Mouse (Mus musculus) midbrain, embryonic 11.5 days (tissue): ENCODE measurements around the gene Wls. TPM values are rescaled to one million over a fixed set of nuclear protein-coding genes. Genes with fewer than 3 reads are reported as not detected.

Experiments
- ATAC-seq: fragments of 200-750 bp; cut with Nextera tagmentation; 2 replicates; pipeline ENCODE4 v1.8.0; 2017; ENCODE audit warnings: moderate TSS enrichment, moderate library complexity; ENCODE audit not compliant: low FRiP score
- DNase-seq: peaks from one replicate; pipeline ENCODE4 v3.0.0; 2015; ENCODE audit warnings: low spot score; ENCODE audit errors: missing footprints
- H3K27ac ChIP-seq: fragments of 300-500 bp; sonication (generic); 2 replicates; pipeline ENCODE4 v1.5.1; 2014; ENCODE audit warnings: low read depth, low read length
- H3K27me3 ChIP-seq: fragments of 300-500 bp; sonication (generic); 2 replicates; pipeline ENCODE4 v1.6.1; 2014; ENCODE audit warnings: mild to moderate bottlenecking, low read length, moderate library complexity, mixed read lengths; ENCODE audit not compliant: control insufficient read depth, insufficient read depth
- H3K36me3 ChIP-seq: fragments of 300-500 bp; sonication (generic); 2 replicates; pipeline ENCODE4 v1.6.1; 2014; ENCODE audit warnings: mild to moderate bottlenecking, low read length, moderate library complexity, mixed read lengths; ENCODE audit not compliant: control insufficient read depth, insufficient read depth
- H3K4me1 ChIP-seq: fragments of 300-500 bp; sonication (generic); 2 replicates; pipeline ENCODE4 v1.6.1; 2014; ENCODE audit warnings: low read length; ENCODE audit not compliant: control insufficient read depth, insufficient read depth
- H3K4me2 ChIP-seq: fragments of 300-500 bp; sonication (generic); 2 replicates; pipeline ENCODE4 v1.6.1; 2014; ENCODE audit warnings: mild to moderate bottlenecking, moderate library complexity
- H3K4me3 ChIP-seq: fragments of 300-500 bp; sonication (generic); 2 replicates; pipeline ENCODE4 v1.5.1; 2014; ENCODE audit warnings: low read depth, low read length
- H3K9ac ChIP-seq: fragments of 300-500 bp; sonication (generic); 2 replicates; pipeline ENCODE4 v1.6.1; 2014; ENCODE audit warnings: low read length
- H3K9me3 ChIP-seq: fragments of 300-500 bp; sonication (generic); 2 replicates; pipeline ENCODE4 v1.6.1; 2016; ENCODE audit warnings: low read length; ENCODE audit not compliant: control insufficient read depth
- WGBS: fragments of 180-500 bp; shearing (Covaris S2); extraction: QIAGEN DNeasy Blood & Tissue Kit; methylation state at CpG from one replicate; pipeline ENCODE4 v1.1.7; 2014; 5-methylcytosine and 5-hydroxymethylcytosine counted together
- polyA plus RNA-seq: library from polyadenylated mRNA; unstranded; fragments of >200 nt; fragmentation: Nextera tagmentation; extraction: Ambion mirVana; gene quantifications from 2 replicates; pipeline ENCODE4 v1.2.1, GENCODE M21; 2014

Gene Wls
- polyA plus RNA-seq, result 212 and 215 TPM in 2 replicates

DNA sequence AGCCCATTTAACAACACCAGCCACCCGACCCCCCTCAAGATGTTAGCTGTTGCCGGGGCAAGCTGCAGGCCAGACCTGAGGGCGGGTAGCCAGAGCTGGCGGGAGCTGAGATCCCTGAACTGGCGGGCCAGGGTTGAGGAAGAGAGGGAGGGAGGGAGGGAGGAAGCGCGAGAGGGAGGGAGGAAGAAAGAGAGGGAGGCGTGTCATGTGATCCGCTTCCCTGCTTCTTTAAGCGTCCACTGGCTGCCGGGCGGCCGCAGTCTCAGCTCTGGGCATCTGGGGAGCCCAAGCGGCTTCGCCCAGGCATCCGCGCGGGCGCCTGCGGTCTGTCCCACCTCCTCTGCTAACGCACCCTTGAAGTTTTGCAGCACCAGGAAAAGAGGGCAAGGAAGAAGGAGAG is at the start of gene Wls:
TSS of gene Wls (plus strand) at position 192 of the 400 bp plus-strand sequence.
- peak within 1 kb of the TSS; percentile 71 for H3K4me2 ChIP-seq

DNA sequence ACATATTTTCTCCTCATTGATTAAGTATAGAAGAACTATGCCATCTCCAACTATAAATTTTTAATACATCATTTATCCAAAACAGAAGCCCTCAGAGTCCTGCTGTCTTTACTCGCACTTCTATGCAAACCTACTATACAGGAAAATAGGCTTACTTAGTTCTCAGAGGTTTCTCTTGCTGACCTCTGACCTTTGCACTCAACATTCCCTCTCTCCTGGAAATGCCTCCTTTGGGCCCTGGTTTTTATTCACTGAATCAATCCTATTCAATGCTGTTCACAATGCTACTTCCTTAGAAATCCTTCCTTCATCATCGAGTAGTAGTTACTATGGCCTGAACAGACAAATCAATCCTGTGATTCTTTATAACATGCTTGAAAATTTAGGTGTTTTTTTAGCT is 49.7 kb upstream of the Wls start:
- no peaks in the 10 kb centered on the region for H3K36me3 ChIP-seq
- ATAC-seq, result 0 out of 2 replicates have a peak, but pooled peaks have one; percentile 39
- H3K4me1 ChIP-seq, result no peaks in the 10 kb centered on the region; the same call in 1 of the 2 replicates
- H3K27me3 ChIP-seq, result no peaks in the 10 kb centered on the region
- no peak for DNase-seq
- 16% methylated on average over 2 of the region's 2 CpGs for WGBS
- no peak overlapping the region for H3K4me2 ChIP-seq
- no peak overlapping the region for H3K9ac ChIP-seq
- H3K4me3 ChIP-seq, result no peak overlapping the region
- no peak overlapping the region for H3K27ac ChIP-seq
- no peaks in the 10 kb centered on the region for H3K9me3 ChIP-seq

More for the DNA sequence above, at the start of gene Wls:
- no peaks in the 10 kb centered on the region for H3K27me3 ChIP-seq
- DNase-seq, result no peak
- ATAC-seq, result peak; percentile 94
- WGBS, result 0% methylated on average over 21 of the region's 21 CpGs
- H3K27ac ChIP-seq, result peak within 1 kb of the TSS; percentile 68
- H3K9ac ChIP-seq, result peak within 1 kb of the TSS; percentile 83
- H3K4me1 ChIP-seq, result peaks cover 6% of the 10 kb centered on the region
- H3K4me3 ChIP-seq, result peak within 1 kb of the TSS; percentile 68
- no peaks in the 10 kb centered on the region for H3K36me3 ChIP-seq
- no peaks in the 10 kb centered on the region for H3K9me3 ChIP-seq

DNA sequence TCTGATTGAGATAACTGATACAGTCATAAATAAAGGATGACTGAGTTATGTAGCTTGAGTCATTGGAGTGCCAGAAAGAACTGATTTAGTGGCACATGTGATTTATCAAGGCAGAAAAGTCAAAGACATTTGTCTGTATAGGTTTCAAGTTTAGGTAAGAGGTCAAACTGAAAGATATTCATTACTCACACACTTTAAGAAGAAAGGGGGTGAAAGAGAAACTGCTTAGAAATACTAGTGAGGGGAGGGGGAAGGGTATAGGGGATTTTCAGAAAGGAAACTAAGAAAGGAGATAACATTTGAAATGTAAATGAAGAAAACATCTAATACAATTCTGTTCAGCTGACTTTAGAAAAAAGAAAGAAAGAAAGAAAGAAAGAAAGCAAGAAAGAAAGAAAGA is 7.9 kb upstream of the Wls start:
- ATAC-seq, result no peak
- Histone ChIP-seq H3K4me3 (no peak overlapping the region), H3K27me3 (no peaks in the 10 kb centered on the region), H3K4me2 (no peak overlapping the region), H3K27ac (no peak overlapping the region), H3K9ac (no peak overlapping the region), H3K9me3 (no peaks in the 10 kb centered on the region), H3K36me3 (no peaks in the 10 kb centered on the region), H3K4me1 (no peaks in the 10 kb centered on the region)
- no peak for DNase-seq

DNA sequence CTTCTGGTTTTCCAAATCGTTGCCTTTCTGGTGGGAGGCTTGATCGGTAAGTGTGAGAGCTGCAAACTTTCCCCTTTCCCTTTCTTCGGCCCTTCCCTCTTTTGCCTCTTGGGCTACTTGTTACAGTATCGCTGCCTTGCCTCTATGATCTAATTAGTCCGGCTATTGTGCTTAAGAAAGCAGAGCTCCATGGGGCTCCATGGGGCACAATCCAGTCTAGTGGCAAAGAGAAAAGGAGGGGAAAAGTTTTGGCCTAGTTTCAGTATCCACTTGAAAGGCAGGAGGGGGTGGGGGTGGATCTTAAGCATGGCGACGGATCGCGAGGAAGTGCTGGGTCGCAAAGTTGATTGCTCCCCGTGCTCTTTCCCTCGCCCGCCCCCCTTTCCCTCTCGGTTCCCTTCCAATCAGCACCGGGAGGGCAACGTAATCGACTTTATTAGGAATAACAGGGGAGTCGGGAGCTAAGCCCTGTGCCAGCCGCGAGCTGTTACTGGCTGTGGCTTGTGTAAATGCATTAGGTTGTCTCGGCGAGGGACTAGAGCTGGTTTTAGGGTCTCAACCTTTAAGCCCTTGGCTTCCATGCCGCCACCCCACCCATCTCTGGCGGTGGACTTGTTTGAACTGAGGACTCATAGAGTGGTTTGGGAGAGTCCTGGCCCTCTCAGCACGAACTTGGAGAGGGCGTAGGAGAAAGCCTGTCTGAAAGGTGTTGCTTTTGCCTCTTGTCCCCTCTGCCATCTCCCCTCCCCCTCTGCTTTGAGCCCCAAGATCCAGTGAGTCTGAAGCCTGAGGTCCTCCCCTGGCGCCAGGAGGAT is 737 bp downstream of the Wls start:
- H3K27ac ChIP-seq, result peak overlapping the region; percentile 68
- H3K9me3 ChIP-seq, result no peaks in the 10 kb centered on the region
- peak overlapping the region; percentile 71 for H3K4me2 ChIP-seq
- peak overlapping the region; percentile 83 for H3K9ac ChIP-seq
- H3K27me3 ChIP-seq, result no peaks in the 10 kb centered on the region
- H3K4me1 ChIP-seq, result peaks cover 6% of the 10 kb centered on the region
- H3K4me3 ChIP-seq, result peak overlapping the region; percentile 68
- WGBS, result under 1% methylated on average over 27 of the region's 27 CpGs
- H3K36me3 ChIP-seq, result no peaks in the 10 kb centered on the region
- ATAC-seq (peak; percentile 68), DNase-seq (peak; percentile 96)

DNA sequence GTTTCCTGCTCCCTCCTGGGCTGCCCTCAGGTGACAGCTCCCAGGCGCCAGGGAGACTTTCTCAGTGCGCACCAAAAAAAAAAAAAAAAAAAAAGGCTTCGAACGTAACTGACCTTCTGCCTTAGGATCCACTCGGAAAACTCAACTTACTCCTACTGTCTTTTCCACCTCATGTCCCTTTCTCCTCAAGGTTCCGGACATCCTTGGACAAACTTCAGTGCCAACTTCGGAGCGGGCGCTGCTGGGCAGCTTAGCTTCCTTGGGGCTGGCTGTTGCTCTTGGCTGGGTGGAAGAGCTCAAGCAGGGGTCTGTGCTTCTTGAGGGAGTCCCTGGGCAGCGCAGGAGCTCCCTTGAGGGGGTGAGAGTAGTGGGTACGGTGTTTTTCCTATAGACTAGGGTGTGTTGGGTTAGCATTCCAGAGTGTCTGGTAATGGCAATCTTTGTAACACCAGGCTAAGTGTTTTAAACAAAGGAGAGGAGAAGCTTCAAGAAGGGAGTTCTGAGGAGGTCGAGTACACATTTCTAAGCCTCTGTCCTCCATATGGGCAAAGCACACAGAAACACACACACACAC is 1.4 kb downstream of the Wls start:
- no peaks in the 10 kb centered on the region for H3K27me3 ChIP-seq
- H3K27ac ChIP-seq, result peak overlapping the region; percentile 68; the same call in 1 of the 2 replicates
- peaks cover 6% of the 10 kb centered on the region for H3K4me1 ChIP-seq
- no peaks in the 10 kb centered on the region for H3K9me3 ChIP-seq
- H3K4me2 ChIP-seq, result peak overlapping the region; percentile 71
- peak; percentile 19; the same call in 1 of the 2 replicates for ATAC-seq
- no peaks in the 10 kb centered on the region for H3K36me3 ChIP-seq
- DNase-seq, result peak; percentile 96
- peak overlapping the region; percentile 83 for H3K9ac ChIP-seq
- peak overlapping the region; percentile 68 for H3K4me3 ChIP-seq
- WGBS, result under 1% methylated on average over 12 of the region's 12 CpGs

DNA sequence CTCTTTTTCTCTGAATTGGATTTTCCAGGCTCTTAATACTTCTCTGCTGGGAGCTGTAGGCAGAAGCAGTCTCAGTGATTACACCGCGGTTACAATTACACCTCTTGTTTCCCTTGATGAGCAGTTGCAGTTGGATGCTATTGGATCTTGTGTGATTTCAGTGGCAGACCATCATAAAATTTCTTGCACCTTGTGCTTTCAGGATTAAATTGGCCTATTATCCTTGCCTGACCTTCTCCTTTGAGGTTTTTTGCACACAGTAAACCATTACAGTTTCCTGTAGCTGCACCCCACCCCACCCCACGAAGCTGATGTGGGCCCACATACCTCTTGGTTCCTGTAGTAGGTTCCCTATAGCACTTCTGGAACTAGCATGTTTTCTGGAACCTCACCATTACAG is 2.0 kb downstream of the Wls start:
- H3K9ac ChIP-seq, result peak overlapping the region; percentile 83
- ATAC-seq, result no peak
- no peaks in the 10 kb centered on the region for H3K27me3 ChIP-seq
- peak overlapping the region; percentile 71 for H3K4me2 ChIP-seq
- H3K9me3 ChIP-seq, result no peaks in the 10 kb centered on the region
- H3K27ac ChIP-seq, result no peak overlapping the region
- H3K36me3 ChIP-seq, result no peaks in the 10 kb centered on the region
- H3K4me3 ChIP-seq, result peak overlapping the region; percentile 68
- peak; percentile 91 for DNase-seq
- H3K4me1 ChIP-seq, result peaks cover 6% of the 10 kb centered on the region
- WGBS, result 8% methylated on average over 3 of the region's 3 CpGs

DNA sequence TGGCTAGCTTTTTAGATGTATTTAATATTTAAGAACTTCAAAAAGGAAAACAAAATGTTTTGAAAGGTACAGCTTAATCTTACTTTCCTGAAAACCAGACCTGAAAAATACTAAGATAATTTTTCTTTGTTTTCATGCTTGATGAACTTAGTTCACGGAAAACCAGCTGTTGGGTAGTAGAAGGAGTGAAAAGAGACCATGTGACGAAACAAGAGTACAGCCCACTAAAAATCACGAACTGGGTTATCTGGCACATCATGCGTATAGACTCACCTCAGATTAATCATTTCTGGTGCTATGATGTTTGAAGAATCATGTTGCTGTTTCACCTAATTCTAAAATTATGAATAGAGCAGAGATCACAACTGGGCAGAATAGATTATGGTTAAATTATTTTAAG is 3.7 kb downstream of the Wls start:
- H3K9ac ChIP-seq, result no peak overlapping the region
- H3K9me3 ChIP-seq, result no peaks in the 10 kb centered on the region
- DNase-seq (no peak), ATAC-seq (no peak)
- WGBS, result 69% methylated on average over 4 of the region's 4 CpGs
- no peak overlapping the region for H3K4me2 ChIP-seq
- no peak overlapping the region for H3K4me3 ChIP-seq
- H3K27ac ChIP-seq, result no peak overlapping the region
- H3K27me3 ChIP-seq, result no peaks in the 10 kb centered on the region
- peaks cover 8% of the 10 kb centered on the region for H3K4me1 ChIP-seq
- H3K36me3 ChIP-seq, result no peaks in the 10 kb centered on the region

DNA sequence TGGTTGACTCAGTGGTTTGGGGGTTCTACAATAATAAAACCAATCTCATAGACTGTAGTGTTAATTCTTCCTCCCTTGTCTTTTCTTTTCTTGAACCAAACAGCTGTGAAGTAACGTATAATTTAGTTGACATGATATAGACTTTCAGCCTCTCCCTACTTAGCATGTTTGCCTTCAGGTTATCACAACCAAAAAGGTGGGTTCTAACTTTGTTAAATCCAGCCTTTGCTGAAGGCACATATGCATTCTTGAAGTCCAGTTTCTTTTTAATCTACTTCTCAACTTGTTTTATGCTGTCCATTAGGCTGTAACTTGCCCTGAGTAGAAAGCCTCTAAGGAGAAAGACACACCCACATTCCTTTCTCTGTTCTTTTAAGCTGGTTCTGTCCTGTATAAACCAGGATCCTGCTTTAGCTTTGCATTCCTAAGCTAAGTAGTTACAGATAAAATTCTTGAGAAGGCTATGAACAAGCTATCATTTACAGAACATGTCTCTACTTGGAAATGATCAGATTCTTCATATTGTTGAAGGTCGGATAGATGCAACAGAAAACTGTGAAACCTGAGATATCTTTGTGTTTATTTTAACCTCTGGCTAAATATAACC is 8.0 kb downstream of the Wls start:
- no peak for ATAC-seq
- Histone ChIP-seq H3K4me1 (0 out of 2 replicates have a peak, but pooled peaks cover 2% of the 10 kb centered on the region), H3K9me3 (no peaks in the 10 kb centered on the region), H3K4me2 (no peak overlapping the region), H3K27me3 (no peaks in the 10 kb centered on the region), H3K27ac (no peak overlapping the region), H3K4me3 (no peak overlapping the region), H3K9ac (no peak overlapping the region), H3K36me3 (no peaks in the 10 kb centered on the region)
- WGBS, result 65% methylated on average over 2 of the region's 2 CpGs
- peak; percentile 85 for DNase-seq

DNA sequence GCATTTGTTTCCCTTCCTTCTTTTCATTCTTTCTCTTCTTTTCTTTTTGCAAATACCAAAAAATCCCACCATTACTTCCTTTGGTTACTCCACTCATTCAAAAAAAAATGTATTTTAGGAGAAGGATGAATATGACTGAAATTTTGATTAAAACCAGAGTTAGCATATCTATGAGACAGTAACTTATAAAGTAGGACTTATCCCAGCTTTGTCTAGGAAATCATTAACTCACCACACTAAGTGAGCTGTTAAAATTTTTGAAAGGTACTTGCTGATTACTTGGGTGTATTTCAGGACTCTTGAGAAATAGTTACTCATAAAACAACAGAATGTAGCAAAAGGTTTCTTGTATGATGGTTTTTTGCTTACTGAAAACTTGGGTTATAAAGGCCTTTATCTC is 8.7 kb downstream of the Wls start:
- ATAC-seq (no peak), DNase-seq (no peak)
- Histone ChIP-seq H3K9ac (no peak overlapping the region), H3K27ac (no peak overlapping the region), H3K9me3 (no peaks in the 10 kb centered on the region), H3K36me3 (no peaks in the 10 kb centered on the region), H3K4me1 (0 out of 2 replicates have a peak, but pooled peaks cover 2% of the 10 kb centered on the region), H3K27me3 (no peaks in the 10 kb centered on the region), H3K4me2 (no peak overlapping the region), H3K4me3 (no peak overlapping the region)
